Mouse (Mus musculus): ENCODE measurements around the gene Emc7. TPM values are rescaled to one million over a fixed set of nuclear protein-coding genes. Genes with fewer than 3 reads are reported as not detected.

Gene Emc7
- polyA plus RNA-seq, 1 experiment from 2014 or later: 18.2 TPM

DNA sequence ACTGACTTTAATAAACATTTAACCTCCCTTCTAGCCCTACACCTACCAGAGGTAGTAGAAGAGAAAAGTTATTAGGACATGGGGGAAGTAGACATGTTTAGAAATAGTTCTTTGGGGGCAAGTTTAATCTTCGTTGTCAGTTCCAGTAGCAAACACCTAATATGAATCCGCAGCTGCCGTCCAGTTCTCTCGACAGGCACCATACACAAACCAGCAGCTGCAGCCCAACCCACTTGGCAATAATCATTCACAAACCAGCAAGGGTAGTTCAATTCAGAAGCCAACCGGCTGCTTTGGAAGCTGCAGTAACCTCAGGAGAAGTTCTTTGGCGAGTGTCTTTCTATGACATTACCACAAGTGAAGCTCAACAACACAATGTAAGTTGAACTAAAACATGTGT, 49.2 kb downstream of the Emc7 start:
- H3K9ac ChIP-seq (ENCODE audit: low read depth, low read length): no peak overlapping the region
- H3K27ac ChIP-seq (ENCODE audit: low read depth, low read length): no peak overlapping the region
- no peaks in the 10 kb centered on the region for H3K27me3 ChIP-seq (ENCODE audit: control insufficient read depth, insufficient read depth, low read length)
- H3K4me1 ChIP-seq (ENCODE audit: control insufficient read depth, insufficient read depth, low read length): no peaks in the 10 kb centered on the region
- H3K4me2 ChIP-seq (replicated peaks; ENCODE audit: low read depth, low read length): no peak overlapping the region
- WGBS: 91% methylated on average over 6 of the region's 6 CpGs
- no peak overlapping the region for H3K4me3 ChIP-seq (ENCODE audit: low read length)
- H3K36me3 ChIP-seq (ENCODE audit: control insufficient read depth, insufficient read depth, low read length): no peaks in the 10 kb centered on the region
- no peaks in the 10 kb centered on the region for H3K9me3 ChIP-seq (ENCODE audit: control insufficient read depth, low read length)
- ATAC-seq (ENCODE audit: low FRiP score, low TSS enrichment): no peak

DNA sequence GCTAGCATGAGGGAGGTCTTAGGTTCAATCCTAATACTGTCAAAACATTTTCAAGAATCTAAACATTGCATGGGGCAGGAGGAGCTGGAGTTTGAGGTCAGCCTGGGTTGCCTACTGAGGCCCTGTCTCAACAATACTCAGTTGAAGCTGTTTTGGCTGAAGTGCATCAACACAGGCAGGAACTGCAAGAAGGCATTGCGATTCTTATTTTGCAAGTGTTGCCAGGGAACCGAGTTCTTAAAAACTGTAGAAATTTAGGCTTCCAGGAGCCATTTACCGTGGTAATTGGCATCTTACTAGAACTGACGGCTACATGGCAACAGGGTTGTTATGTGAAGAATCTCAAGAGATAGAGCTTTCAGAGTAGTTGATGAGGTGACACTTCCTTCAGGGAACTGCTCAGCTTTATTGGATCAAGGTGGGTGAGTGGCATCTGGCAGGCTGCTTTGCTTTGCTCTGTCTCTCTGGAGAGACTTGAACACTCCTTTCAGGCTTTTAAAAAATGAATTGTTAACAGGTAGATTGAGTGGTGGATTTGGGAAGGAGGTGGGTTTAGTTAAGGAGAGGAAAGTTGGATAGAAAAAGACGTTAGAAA, 52.1 kb downstream of the Emc7 start:
- H3K27me3 ChIP-seq (ENCODE audit: control insufficient read depth, insufficient read depth, low read length): no peaks in the 10 kb centered on the region
- H3K4me1 ChIP-seq (ENCODE audit: control insufficient read depth, insufficient read depth, low read length): no peaks in the 10 kb centered on the region
- H3K27ac ChIP-seq (ENCODE audit: low read depth, low read length): no peak overlapping the region
- H3K4me3 ChIP-seq (ENCODE audit: low read length): no peak overlapping the region
- WGBS: 82% methylated on average over 5 of the region's 5 CpGs
- no peak overlapping the region for H3K9ac ChIP-seq (ENCODE audit: low read depth, low read length)
- H3K36me3 ChIP-seq (ENCODE audit: control insufficient read depth, insufficient read depth, low read length): no peaks in the 10 kb centered on the region
- H3K9me3 ChIP-seq (ENCODE audit: control insufficient read depth, low read length): no peaks in the 10 kb centered on the region
- H3K4me2 ChIP-seq (replicated peaks; ENCODE audit: low read depth, low read length): no peak overlapping the region
- ATAC-seq (ENCODE audit: low FRiP score, low TSS enrichment): no peak

DNA sequence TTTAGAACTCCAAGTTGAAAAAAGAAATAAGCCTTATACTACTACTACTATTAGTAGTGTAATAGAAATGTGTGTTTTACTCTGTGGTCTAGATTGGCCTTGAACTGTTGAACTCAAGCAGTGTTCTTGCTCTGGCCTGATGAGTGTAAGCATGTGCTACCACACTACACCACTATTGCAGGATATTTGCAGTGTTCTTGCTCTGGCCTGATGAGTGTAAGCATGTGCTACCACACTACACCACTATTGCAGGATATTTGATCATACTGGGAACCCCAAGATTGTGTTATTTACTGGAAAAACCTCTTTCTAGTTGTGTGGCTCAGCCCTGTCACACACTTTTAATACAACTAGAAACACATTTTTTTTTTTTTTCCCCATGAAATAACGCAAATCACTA, 52.6 kb downstream of the Emc7 start:
- no peaks in the 10 kb centered on the region for H3K36me3 ChIP-seq (ENCODE audit: control insufficient read depth, insufficient read depth, low read length)
- H3K27me3 ChIP-seq (ENCODE audit: control insufficient read depth, insufficient read depth, low read length): no peaks in the 10 kb centered on the region
- H3K9me3 ChIP-seq (ENCODE audit: control insufficient read depth, low read length): no peaks in the 10 kb centered on the region
- no peak overlapping the region for H3K4me2 ChIP-seq (replicated peaks; ENCODE audit: low read depth, low read length)
- WGBS: 97% methylated on average over 1 of the region's 1 CpGs
- H3K27ac ChIP-seq (ENCODE audit: low read depth, low read length): no peak overlapping the region
- H3K9ac ChIP-seq (ENCODE audit: low read depth, low read length): no peak overlapping the region
- no peak for ATAC-seq (ENCODE audit: low FRiP score, low TSS enrichment)
- H3K4me1 ChIP-seq (ENCODE audit: control insufficient read depth, insufficient read depth, low read length): no peaks in the 10 kb centered on the region
- H3K4me3 ChIP-seq (ENCODE audit: low read length): no peak overlapping the region

DNA sequence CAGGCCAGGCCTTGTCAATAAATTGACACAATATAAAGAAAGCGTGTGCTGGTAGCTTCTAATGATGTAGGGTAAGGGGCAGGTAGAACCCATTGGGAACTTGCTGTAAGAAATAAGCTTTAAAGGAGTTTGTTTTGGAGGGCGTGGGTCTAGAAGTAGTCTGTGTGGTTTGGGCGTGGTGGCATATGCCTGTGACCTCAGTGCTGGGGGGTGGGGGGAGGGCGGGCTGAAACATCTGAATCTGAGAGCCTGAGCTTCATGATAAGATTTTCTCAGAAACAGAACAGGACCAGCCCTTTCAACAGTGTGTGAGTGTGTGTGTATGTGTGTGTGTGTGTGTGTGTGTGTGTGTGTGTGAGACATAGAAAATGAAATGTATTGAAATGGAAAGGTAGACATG, 55.3 kb downstream of the Emc7 start:
- H3K36me3 ChIP-seq (ENCODE audit: control insufficient read depth, insufficient read depth, low read length): no peaks in the 10 kb centered on the region
- no peak overlapping the region for H3K27ac ChIP-seq (ENCODE audit: low read depth, low read length)
- no peak overlapping the region for H3K4me3 ChIP-seq (ENCODE audit: low read length)
- H3K4me2 ChIP-seq (replicated peaks; ENCODE audit: low read depth, low read length): no peak overlapping the region
- no peaks in the 10 kb centered on the region for H3K27me3 ChIP-seq (ENCODE audit: control insufficient read depth, insufficient read depth, low read length)
- ATAC-seq (ENCODE audit: low FRiP score, low TSS enrichment): no peak
- whole genome bisulfite sequencing: 91% methylated on average over 4 of the region's 4 CpGs
- no peak overlapping the region for H3K9ac ChIP-seq (ENCODE audit: low read depth, low read length)
- no peaks in the 10 kb centered on the region for H3K9me3 ChIP-seq (ENCODE audit: control insufficient read depth, low read length)
- H3K4me1 ChIP-seq (ENCODE audit: control insufficient read depth, insufficient read depth, low read length): no peaks in the 10 kb centered on the region

DNA sequence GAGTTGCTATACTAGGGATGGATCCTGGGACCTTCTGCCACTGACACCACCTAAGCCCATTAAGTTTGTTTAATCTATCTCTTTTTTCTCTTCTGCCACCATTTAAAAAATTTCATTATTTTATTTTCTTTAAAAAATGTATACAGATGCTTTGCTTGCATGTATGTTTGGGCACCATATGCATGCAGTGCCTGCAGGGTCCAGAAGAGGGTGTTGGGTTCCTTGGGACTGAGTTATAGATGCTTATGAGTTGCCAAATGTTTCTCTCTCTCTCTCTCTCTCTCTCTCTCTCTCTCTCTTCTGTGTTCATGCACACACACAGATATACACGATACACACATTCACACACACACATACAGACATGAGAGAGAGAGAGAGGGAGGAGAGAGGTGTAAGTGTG, 58.2 kb downstream of the Emc7 start:
- Histone ChIP-seq H3K27me3 (ENCODE audit: control insufficient read depth, insufficient read depth, low read length) (no peaks in the 10 kb centered on the region), H3K4me3 (ENCODE audit: low read length) (no peak overlapping the region), H3K9me3 (ENCODE audit: control insufficient read depth, low read length) (no peaks in the 10 kb centered on the region), H3K4me1 (ENCODE audit: control insufficient read depth, insufficient read depth, low read length) (no peaks in the 10 kb centered on the region), H3K4me2 (replicated peaks; ENCODE audit: low read depth, low read length) (no peak overlapping the region), H3K36me3 (ENCODE audit: control insufficient read depth, insufficient read depth, low read length) (no peaks in the 10 kb centered on the region), H3K9ac (ENCODE audit: low read depth, low read length) (no peak overlapping the region), H3K27ac (ENCODE audit: low read depth, low read length) (no peak overlapping the region)
- WGBS: 90% methylated on average over 1 of the region's 1 CpGs
- ATAC-seq (ENCODE audit: low FRiP score, low TSS enrichment): no peak

DNA sequence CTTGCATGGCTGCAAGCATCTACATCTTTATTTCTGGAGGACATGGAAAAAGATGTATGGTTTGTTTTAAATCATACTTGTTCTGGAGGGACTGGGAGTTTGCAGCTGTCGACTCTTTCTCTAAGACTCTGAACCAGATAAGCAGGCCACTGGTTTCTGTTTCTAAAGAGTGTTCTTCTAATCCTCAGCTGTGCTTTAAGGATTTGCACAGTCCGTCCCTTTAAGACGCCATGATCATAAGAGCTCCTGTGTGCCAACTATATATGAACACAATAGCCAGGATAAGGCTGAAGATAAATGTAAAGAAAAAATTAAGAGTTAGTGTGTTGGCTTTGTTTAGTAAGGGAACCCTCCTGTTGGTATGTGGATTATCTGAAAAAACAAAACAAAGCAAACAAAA, 61.9 kb downstream of the Emc7 start:
- Histone ChIP-seq H3K27ac (ENCODE audit: low read depth, low read length) (no peak overlapping the region), H3K9ac (ENCODE audit: low read depth, low read length) (no peak overlapping the region), H3K36me3 (ENCODE audit: control insufficient read depth, insufficient read depth, low read length) (no peaks in the 10 kb centered on the region), H3K4me1 (ENCODE audit: control insufficient read depth, insufficient read depth, low read length) (no peaks in the 10 kb centered on the region), H3K4me2 (replicated peaks; ENCODE audit: low read depth, low read length) (no peak overlapping the region), H3K9me3 (ENCODE audit: control insufficient read depth, low read length) (no peaks in the 10 kb centered on the region), H3K4me3 (ENCODE audit: low read length) (no peak overlapping the region), H3K27me3 (ENCODE audit: control insufficient read depth, insufficient read depth, low read length) (no peaks in the 10 kb centered on the region)
- no peak for ATAC-seq (ENCODE audit: low FRiP score, low TSS enrichment)
- WGBS: 92% methylated on average over 3 of the region's 3 CpGs

DNA sequence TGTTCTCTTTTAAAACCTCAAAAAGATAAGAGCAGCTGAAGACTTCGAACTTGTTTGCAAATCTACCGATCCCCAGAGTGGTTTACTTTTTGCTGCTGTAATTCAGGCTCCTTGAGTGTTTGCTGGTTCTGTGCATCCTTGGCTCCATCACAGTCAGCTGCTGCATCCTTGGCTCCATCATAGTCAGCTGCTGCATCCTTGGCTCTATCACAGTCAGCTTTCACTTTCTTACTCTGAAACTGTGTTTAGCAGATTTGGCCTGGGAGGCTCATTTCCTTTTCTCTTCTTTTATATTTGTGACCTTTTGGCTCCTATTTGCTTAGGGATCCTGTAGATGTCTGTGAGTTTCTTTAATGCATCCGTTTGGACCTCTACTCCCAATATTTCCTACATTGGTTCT, 62.4 kb downstream of the Emc7 start:
- WGBS: 88% methylated on average over 3 of the region's 3 CpGs
- Histone ChIP-seq H3K4me3 (ENCODE audit: low read length) (no peak overlapping the region), H3K9me3 (ENCODE audit: control insufficient read depth, low read length) (no peaks in the 10 kb centered on the region), H3K4me1 (ENCODE audit: control insufficient read depth, insufficient read depth, low read length) (no peaks in the 10 kb centered on the region), H3K4me2 (replicated peaks; ENCODE audit: low read depth, low read length) (no peak overlapping the region), H3K27me3 (ENCODE audit: control insufficient read depth, insufficient read depth, low read length) (no peaks in the 10 kb centered on the region), H3K9ac (ENCODE audit: low read depth, low read length) (no peak overlapping the region), H3K36me3 (ENCODE audit: control insufficient read depth, insufficient read depth, low read length) (no peaks in the 10 kb centered on the region), H3K27ac (ENCODE audit: low read depth, low read length) (no peak overlapping the region)
- ATAC-seq (ENCODE audit: low FRiP score, low TSS enrichment): no peak

DNA sequence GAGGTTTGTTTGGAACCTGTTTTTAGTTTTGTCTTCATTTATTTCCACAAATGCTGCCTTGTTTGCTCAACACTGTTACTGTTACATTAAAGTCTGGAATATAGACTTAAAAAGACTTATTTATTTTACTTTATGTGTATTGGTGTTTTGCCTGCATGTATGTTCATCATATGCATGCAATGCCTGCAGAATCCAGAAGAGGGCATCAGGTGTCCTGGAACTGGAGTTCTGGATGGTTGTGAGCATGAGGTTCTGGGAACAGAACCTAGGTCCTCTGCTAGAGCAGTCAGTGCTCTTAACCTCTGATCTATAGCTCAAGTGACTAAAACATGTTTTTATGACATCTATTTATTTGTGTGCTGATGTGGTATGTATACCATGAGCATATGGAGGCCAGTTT, 63.7 kb downstream of the Emc7 start:
- Histone ChIP-seq H3K27ac (ENCODE audit: low read depth, low read length) (no peak overlapping the region), H3K36me3 (ENCODE audit: control insufficient read depth, insufficient read depth, low read length) (no peaks in the 10 kb centered on the region), H3K9ac (ENCODE audit: low read depth, low read length) (no peak overlapping the region)

DNA sequence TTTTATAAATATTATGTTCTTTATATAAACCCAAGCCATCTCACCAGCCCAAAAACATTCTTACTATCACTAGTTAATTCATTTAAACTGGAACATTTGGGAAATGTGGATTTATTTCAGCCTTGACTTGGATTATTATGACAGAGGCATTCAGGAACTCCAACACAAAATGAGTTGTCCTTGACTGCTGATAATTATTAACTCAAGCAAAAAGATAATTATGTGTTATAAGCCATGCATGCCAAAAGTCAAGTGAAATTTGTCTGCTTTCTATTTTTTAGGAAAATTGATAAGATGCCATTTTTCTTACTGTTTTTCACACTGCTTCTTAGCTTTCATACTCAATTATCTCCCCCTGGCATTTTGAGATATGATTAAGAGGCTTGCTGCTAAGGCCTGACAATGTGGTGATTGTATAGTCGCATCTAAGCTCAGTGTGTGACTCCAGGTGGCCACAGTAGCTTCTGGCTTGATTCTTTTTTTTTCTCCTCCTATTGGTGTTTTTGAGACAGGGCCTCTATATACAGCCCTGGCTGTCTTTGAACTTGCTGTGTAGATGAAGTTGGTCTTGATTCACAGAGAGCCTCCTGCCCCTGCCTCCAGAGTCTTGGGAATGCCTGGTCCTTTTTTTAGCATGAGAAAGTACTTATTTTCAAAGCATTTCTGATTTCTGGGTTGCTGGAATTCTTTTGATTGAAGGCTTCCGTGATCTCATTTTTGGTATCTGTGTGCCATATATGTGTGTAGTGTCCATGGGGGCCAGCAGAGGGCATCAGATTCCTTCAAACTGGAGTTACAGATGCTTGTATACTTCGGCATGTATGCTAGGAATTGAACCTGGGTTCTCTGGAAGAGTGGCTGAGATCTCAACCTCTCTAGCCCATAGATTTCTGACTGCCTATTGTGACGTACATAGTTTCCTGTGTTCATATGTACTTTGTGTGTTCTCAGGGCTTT, 66.0 kb downstream of the Emc7 start:
- WGBS: 89% methylated on average over 4 of the region's 4 CpGs
- no peaks in the 10 kb centered on the region for H3K4me1 ChIP-seq (ENCODE audit: control insufficient read depth, insufficient read depth, low read length)
- H3K27ac ChIP-seq (ENCODE audit: low read depth, low read length): no peak overlapping the region
- no peak overlapping the region for H3K4me3 ChIP-seq (ENCODE audit: low read length)
- no peaks in the 10 kb centered on the region for H3K27me3 ChIP-seq (ENCODE audit: control insufficient read depth, insufficient read depth, low read length)
- no peak overlapping the region for H3K9ac ChIP-seq (ENCODE audit: low read depth, low read length)
- H3K9me3 ChIP-seq (ENCODE audit: control insufficient read depth, low read length): no peaks in the 10 kb centered on the region
- ATAC-seq (ENCODE audit: low FRiP score, low TSS enrichment): no peak
- no peaks in the 10 kb centered on the region for H3K36me3 ChIP-seq (ENCODE audit: control insufficient read depth, insufficient read depth, low read length)
- no peak overlapping the region for H3K4me2 ChIP-seq (replicated peaks; ENCODE audit: low read depth, low read length)

More for the DNA sequence above, 63.7 kb downstream of the Emc7 start:
- no peaks in the 10 kb centered on the region for H3K27me3 ChIP-seq (ENCODE audit: control insufficient read depth, insufficient read depth, low read length)
- no peak overlapping the region for H3K4me3 ChIP-seq (ENCODE audit: low read length)
- H3K4me2 ChIP-seq (replicated peaks; ENCODE audit: low read depth, low read length): no peak overlapping the region
- no peaks in the 10 kb centered on the region for H3K9me3 ChIP-seq (ENCODE audit: control insufficient read depth, low read length)
- H3K4me1 ChIP-seq (ENCODE audit: control insufficient read depth, insufficient read depth, low read length): no peaks in the 10 kb centered on the region
- ATAC-seq (ENCODE audit: low FRiP score, low TSS enrichment): no peak

Data from kidney, embryonic 14.5 days (tissue).